Mouse (Mus musculus) megakaryocyte, adult 5-6 weeks (primary cell): ENCODE measurements around the gene Lce3b. TPM values are rescaled to one million over a fixed set of nuclear protein-coding genes. Genes with fewer than 3 reads are reported as not detected.

Source experiments
- ATAC-seq: 2 replicates; pipeline ENCODE4 v1.8.0; 2016; ENCODE audit warnings: mild to moderate bottlenecking, inconsistent platforms; ENCODE audit not compliant: poor library complexity, severe bottlenecking
- total RNA-seq, 2 experiments: library from RNA; stranded (forward) in 1 of 2; stranded (reverse) in 1 of 2; fragments of 153-499, 151-499 nt in 1 of 2; fragments of 221-1000, 200-1000 nt in 1 of 2; gene quantifications; 2 replicates each; pipeline versions ENCODE4 v1.2.3 to v1.2.4; 2015 to 2017

Gene Lce3b
- total RNA-seq (2015) = not detected in 2 replicates
- total RNA-seq (2017) = not detected in 2 replicates

DNA sequence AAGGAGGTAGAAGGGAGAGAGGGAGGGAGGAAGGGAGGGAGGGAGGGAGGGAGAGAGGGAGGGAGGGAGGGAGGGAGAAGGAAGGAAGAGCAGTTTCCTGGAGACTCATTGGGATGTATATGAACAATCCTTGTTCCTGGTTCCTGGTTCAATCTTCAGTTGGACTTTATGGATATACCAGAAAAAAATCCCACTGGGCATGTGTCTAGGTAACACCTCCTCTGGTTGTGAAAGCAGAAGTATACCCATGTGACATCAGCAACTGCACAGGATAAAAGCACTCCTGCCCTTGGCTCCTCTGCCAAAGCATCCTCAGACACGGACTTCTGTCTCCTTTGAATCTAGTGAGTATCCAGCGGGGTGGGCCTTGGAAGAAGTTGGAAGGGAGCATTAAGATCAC is at the start of gene Lce3b:
TSS of gene Lce3b (plus strand) at position 301 of the 400 bp plus-strand sequence.
- no peak for ATAC-seq

GRCm38 (mm10) chr3:92894063-92894462 is 38.7 kb upstream of the Lce3b start:
- no peak for ATAC-seq

DNA sequence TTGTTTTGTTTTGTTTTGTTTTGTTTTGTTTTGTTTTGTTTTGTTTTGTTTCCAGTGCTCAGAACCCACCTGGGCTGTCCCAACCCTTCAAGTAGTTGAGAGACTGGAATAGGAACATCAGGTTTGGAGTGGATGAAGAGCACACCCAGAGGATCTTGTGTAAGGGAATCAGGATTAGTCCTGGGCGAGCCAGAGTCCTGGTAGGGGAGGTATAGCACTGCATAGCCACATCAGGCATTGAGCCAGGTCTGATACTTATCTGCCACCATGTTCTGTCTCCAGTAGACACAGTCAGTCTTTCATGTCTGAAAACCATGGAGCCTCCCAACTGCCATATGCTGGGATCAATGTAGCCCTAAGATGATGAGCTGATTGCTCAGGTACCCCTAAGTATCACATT is 38.3 kb upstream of the Lce3b start:
- ATAC-seq = no peak

DNA sequence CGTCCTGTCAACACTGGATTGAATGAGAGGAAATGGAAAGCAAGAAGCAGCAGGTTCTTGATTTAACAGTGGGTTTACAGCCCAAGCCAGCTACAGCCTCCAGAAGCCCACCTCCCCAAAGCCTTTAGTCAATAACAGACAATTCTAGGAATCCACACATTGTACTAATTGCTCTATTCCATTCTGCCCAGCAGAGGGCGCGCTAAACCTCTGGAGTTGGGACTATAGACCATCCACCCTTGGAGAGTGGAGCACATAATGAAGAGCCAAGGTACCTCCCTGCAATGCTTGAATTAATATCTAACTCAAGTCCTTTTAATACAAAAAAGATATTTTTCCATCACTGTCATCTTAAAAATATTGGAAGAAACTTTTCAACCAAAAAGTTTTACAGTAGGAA is 29.8 kb upstream of the Lce3b start:
- ATAC-seq = no peak

DNA sequence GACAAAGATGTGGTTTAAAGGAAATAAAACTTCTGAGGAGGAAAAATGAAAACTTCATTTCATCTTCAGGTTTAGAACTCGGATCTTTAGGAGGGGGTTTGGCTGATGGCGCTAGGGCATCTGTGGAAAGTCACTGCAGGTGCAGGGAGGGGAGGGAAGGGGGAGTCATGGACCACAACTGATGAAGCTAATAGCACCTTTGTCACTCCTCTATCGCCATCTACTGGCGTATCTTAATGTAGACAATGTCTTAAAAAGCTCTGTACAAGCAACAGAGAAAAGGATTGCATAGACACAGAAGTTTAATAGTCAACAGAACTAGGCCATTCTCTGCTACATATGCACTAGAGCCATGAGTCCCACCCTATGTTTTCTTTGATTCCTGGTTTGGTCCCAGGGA is 29.1 kb upstream of the Lce3b start:
- no peak for ATAC-seq

DNA sequence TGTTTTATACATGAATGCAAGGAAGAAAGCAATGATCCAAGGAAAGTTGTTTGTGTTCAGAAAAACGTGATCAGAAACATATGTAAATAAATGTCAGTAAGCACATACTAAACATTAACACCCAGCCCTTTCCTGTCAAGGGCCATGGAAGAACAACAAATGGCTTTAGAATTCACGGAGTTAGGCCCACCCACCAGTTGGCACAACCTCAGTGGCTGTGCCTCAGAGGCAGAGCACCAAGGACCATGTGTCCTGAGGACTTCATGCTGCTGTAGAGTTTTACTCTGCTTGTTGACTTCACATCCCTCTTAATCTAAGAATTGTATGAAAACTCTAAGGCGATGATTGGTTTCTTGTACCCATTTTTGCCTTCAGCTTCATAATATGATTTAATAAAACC is 27.6 kb upstream of the Lce3b start:
- no peak for ATAC-seq

GRCm38 (mm10) chr3:92907571-92907970 is 25.2 kb upstream of the Lce3b start:
- ATAC-seq = no peak

- no peak for ATAC-seq
Observed at GRCm38 (mm10) chr3:92920364-92920763, 12.4 kb upstream of the Lce3b start.

- no peak for ATAC-seq
Observed at GRCm38 (mm10) chr3:92926130-92926529, 6.6 kb upstream of the Lce3b start, which contains the start of gene Lce3a. Gene Lce3a (minus strand): TSS chr3:92926230.

DNA sequence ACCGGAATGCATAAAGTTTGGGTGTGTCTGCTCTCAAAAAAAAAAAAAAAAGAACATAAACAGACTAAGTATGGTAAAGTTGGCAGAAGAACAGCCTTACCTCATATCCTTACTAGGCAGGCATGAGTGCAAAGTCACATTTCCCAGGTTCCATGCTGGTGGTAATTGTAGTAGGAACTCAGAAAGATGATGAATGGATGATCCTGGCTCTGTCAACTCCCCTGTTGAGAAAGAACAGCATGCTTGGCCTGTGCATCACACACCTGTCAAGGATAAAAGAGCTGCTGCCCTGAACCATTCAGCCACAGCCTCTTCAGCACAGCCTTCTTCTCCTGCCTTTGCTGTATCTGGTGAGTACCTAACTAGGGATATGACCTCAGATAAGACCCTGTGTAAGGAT is 11.4 kb downstream of the Lce3b start, which contains the start of gene Lce3c:
TSS of gene Lce3c (plus strand) at position 301 of the 400 bp plus-strand sequence.
- no peak for ATAC-seq

- no peak for ATAC-seq
Observed at GRCm38 (mm10) chr3:92957090-92957489, 24.3 kb downstream of the Lce3b start, which contains the start of gene Lce3d. Gene Lce3d (plus strand): TSS chr3:92957390.

DNA sequence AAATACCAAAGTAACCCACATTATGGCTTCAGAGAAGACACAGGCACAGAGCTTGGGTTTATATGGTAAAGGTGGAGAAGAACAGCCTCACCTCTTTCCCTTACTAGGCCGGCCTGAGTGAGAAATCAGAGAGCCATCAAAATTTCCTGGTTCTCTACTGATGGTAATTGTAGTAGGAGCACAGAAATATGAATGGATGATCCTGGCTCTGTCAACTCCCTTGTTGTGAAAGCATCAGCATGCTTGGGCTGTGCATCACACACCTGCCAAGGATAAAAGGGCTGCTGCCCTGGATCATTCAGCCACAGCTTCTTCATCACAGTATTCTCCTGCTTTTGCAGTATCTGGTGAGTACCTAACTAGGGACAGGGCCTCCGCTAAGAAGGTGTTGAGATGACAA is 34.0 kb downstream of the Lce3b start, which contains the start of gene Lce3e:
TSS of gene Lce3e (plus strand) at position 301 of the 400 bp plus-strand sequence.
- ATAC-seq = no peak

GRCm38 (mm10) chr3:92978484-92978883 is 45.7 kb downstream of the Lce3b start:
- no peak for ATAC-seq

Other genes starting within 250 kb of the Lce3b start
- not detected in 2 replicates for gene Lce1d, start 245.8 kb upstream of the Lce3b start, total RNA-seq (2015)
- not detected in 2 replicates for gene Lce1d, start 245.8 kb upstream of the Lce3b start, total RNA-seq (2017)
- gene Lce1e, start 223.9 kb upstream of the Lce3b start, total RNA-seq (2015) = not detected in 2 replicates
- not detected in 2 replicates for gene Lce1e, start 223.9 kb upstream of the Lce3b start, total RNA-seq (2017)
- gene Lce1f, start 212.6 kb upstream of the Lce3b start, total RNA-seq (2015) = not detected in 2 replicates
- gene Lce1f, start 212.6 kb upstream of the Lce3b start, total RNA-seq (2017) = not detected in 2 replicates
- not detected in 2 replicates for gene Gm38119, start 193.9 kb upstream of the Lce3b start, total RNA-seq (2015)
- not detected in 2 replicates for gene Gm38119, start 193.9 kb upstream of the Lce3b start, total RNA-seq (2017)
- gene Lce1g, start 180.6 kb upstream of the Lce3b start, total RNA-seq (2015) = not detected in 2 replicates
- not detected in 2 replicates for gene Lce1g, start 180.6 kb upstream of the Lce3b start, total RNA-seq (2017)
- not detected in 2 replicates for gene Lce1h, start 167.9 kb upstream of the Lce3b start, total RNA-seq (2015)
- not detected in 2 replicates for gene Lce1h, start 167.9 kb upstream of the Lce3b start, total RNA-seq (2017)
- gene Lce1i, start 154.1 kb upstream of the Lce3b start, total RNA-seq (2015) = not detected in 2 replicates
- not detected in 2 replicates for gene Lce1i, start 154.1 kb upstream of the Lce3b start, total RNA-seq (2017)
- gene Lce1j, start 142.5 kb upstream of the Lce3b start, total RNA-seq (2015) = not detected in 2 replicates
- not detected in 2 replicates for gene Lce1j, start 142.5 kb upstream of the Lce3b start, total RNA-seq (2017)
- not detected in 2 replicates for gene Lce1k, start 125.1 kb upstream of the Lce3b start, total RNA-seq (2015)
- gene Lce1k, start 125.1 kb upstream of the Lce3b start, total RNA-seq (2017) = not detected in 2 replicates
- not detected in 2 replicates for gene Kprp, start 105.7 kb upstream of the Lce3b start, total RNA-seq (2015)
- gene Kprp, start 105.7 kb upstream of the Lce3b start, total RNA-seq (2017) = not detected in 2 replicates
- gene Lce1l, start 81.7 kb upstream of the Lce3b start, total RNA-seq (2015) = not detected in 2 replicates
- not detected in 2 replicates for gene Lce1l, start 81.7 kb upstream of the Lce3b start, total RNA-seq (2017)
- not detected in 2 replicates for gene 2310050C09Rik, start 62.8 kb upstream of the Lce3b start, total RNA-seq (2015)
- gene 2310050C09Rik, start 62.8 kb upstream of the Lce3b start, total RNA-seq (2017) = not detected in 2 replicates
- gene Lce3a, start 6.7 kb upstream of the Lce3b start, total RNA-seq (2015) = not detected in 2 replicates
- not detected in 2 replicates for gene Lce3a, start 6.7 kb upstream of the Lce3b start, total RNA-seq (2017)
- gene Lce3c, start 11.5 kb downstream of the Lce3b start, total RNA-seq (2015) = not detected in 2 replicates
- not detected in 2 replicates for gene Lce3c, start 11.5 kb downstream of the Lce3b start, total RNA-seq (2017)
- not detected in 2 replicates for gene Lce3d, start 24.4 kb downstream of the Lce3b start, total RNA-seq (2015)
- not detected in 2 replicates for gene Lce3d, start 24.4 kb downstream of the Lce3b start, total RNA-seq (2017)
- gene Lce3e, start 34.1 kb downstream of the Lce3b start, total RNA-seq (2015) = not detected in 2 replicates
- not detected in 2 replicates for gene Lce3e, start 34.1 kb downstream of the Lce3b start, total RNA-seq (2017)
- gene Lce3f, start 59.2 kb downstream of the Lce3b start, total RNA-seq (2015) = not detected in 2 replicates
- not detected in 2 replicates for gene Lce3f, start 59.2 kb downstream of the Lce3b start, total RNA-seq (2017)
- not detected in 2 replicates for gene Crct1, start 82.7 kb downstream of the Lce3b start, total RNA-seq (2015)
- not detected in 2 replicates for gene Crct1, start 82.7 kb downstream of the Lce3b start, total RNA-seq (2017)
- not detected in 2 replicates for gene Lce1m, start 86.1 kb downstream of the Lce3b start, total RNA-seq (2015)
- not detected in 2 replicates for gene Lce1m, start 86.1 kb downstream of the Lce3b start, total RNA-seq (2017)
- gene Gm4858, start 135.8 kb downstream of the Lce3b start, total RNA-seq (2015) = not detected in 2 replicates
- not detected in 2 replicates for gene Gm4858, start 135.8 kb downstream of the Lce3b start, total RNA-seq (2017)
- not detected in 2 replicates for gene Crnn, start 211.8 kb downstream of the Lce3b start, total RNA-seq (2015)
- not detected in 2 replicates for gene Crnn, start 211.8 kb downstream of the Lce3b start, total RNA-seq (2017)